Mouse (Mus musculus) frontal cortex, postnatal 10 days (tissue): Measurements from ENCODE around the gene Atf6b.

Experiments used
- DNase-seq, 2 experiments: peaks; one replicate each; pipeline ENCODE4 v3.0.0; 2022; ENCODE audit warnings: low spot score in 2 of 2, mixed read lengths in 1 of 2

Atf6b gene

DNA sequence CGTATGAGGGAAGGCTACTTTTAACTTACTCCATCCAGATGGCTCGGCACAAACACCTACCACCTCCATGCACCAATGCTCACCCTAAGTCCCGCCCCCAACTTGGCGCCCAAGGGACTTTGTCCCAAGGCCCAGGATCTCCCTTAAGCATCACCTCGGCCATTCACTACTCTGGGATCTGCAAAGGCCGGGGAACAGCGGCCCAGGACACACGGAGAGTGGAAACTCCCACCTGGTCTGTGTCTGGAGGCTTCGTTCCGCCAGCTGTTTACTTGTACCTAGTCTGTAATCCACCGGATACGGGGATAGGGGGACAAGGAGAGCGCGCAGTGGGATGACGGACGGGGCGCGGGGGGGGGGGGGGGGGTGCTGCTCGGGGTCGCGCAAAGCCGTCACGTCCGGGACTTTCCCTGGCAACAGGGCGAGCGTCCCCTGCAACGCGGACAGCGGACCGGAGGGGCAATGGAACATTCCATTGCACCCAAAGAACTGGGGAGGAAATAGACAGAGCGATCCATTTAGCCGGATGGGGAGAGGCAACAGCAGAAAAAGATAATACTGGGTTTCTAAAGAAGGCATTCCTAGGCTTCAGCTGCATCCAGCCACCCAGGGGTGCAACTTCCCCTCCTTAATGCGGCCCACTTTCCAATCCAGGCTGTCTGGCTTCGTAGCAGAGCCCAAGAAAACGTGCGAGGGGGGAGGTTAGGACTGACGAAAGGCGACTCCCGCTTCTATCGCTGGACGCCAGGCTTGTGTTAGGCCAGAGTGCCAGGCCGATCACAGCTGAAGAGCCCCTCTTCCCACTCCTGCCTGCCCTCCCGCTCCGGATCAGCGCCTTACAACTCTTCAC lies 19.6 kb upstream of the Atf6b start:
- peak; percentile 86 to 88 for DNase-seq

DNA sequence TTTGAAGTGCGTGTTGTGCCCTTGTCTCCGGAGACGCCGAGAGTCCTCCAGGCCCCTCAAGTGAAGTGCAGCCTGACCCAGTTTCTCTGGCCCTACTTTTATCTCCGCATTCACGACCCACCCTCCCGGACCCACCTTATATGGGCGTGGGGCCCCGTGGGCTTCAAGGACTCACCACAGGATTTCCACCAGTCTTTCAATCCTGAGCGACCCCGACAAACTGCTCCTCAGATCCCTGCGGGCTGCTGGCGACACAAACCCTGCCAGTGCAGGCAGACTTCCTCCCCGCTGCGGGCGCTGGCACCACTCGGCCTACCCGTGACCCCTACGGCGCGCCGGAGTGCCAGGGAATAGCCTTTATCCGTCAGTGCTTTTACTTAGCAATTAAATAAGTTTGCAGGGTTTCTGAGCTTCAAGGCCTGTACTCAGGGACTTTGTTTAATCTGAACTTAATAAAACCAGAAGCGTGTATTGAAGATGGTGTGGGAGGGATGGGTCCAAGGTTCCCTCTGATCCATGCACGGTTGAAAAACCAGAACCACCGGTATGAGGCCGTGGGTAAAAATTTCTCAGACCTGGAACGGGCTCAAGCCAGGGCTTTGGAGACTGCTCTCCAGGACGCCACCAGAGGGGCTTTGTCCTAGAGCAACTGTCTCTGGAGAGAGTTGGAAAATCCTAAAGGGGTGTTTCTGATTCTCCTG lies 18.9 kb upstream of the Atf6b start, which contains the start of gene Ppt2:
Gene Ppt2 (minus strand): TSS at position 568 of the 701 bp plus-strand sequence.
- peak in 1 of 2 experiments; percentile 50 for DNase-seq

DNA sequence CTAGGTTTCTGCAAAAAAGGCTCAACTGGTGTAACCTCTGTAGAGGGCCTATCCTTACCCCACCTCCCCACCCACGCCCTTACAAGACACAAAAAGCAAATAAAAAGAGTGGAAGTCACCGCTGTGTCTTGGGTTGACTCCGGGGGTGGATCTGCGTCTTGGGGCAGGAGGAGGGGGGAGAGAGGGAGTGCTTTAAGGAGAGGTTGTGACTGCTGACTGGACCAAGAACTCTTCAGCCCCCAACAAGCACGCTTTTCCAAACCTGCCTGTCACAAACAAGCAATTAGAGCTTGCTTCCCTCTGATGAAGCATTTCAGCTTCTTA lies 18.3 kb upstream of the Atf6b start:
- DNase-seq = no peak

DNA sequence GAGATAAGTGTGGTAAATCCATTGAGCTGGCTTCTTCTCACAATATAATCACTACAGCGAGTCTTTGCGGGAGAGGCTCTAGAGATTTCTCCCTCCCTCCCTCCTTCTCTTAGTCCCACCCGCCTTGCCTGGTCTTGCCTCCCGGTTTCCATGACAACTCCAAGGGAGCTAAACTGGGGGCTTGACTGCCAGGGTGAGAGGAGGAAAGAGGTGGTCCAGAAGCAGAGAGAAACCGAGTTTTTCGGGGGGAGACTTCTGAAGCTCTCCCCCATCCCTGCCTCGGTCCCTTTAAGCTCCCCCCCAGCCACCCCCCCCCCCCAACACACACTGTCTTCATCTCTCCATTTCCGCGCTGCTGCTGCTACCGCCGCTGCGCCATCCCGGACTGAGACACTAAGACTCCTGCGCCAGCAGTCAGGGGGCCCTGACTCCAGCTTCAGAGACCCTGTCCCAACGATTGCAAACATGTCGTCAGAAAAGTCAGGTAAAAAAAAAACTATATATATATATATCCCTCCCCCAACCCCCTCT lies 17.7 kb upstream of the Atf6b start, which contains the start of gene Prrt1:
Gene Prrt1 (plus strand): TSS at position 313 of the 531 bp plus-strand sequence.
- DNase-seq = peak in 1 of 2 experiments; percentile 61

DNA sequence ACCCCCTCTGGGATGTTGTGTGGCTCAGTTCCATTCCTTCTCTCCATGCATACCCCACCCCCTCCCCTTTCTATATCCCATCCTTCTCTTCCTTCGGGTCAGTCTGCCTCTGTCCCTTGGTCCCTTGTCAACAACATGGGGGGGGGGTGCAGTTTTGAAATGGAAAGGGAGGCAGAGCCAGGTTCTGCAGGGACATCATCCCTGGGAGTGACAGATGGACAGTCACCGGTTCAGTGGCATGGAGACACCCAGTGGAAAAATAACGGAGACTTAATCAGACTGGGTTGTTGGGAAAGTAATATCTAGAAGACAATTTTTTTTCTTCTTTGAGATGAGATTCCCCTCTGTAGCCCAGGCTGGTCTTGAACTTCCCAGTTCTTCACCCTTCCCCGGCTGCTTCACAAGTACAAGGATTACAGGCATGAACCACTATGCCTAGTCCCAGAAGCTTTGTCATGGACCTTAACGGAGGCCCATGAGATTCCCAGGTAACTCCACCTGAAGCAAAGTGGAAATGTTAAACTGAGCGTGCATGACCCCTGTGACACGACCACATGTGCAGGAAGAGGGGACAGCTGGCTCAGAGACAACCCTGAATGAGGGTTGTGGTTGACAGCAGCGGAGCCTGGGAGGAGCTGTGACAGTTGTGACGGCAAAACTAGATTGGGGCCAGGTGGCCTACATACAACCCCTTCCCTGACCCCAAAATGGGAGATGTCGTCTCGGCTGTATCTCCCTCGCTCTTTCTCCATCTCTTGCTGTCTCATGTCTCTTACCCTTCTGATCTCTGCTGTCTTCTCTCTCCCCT lies 16.9 kb upstream of the Atf6b start:
- DNase-seq = no peak

DNA sequence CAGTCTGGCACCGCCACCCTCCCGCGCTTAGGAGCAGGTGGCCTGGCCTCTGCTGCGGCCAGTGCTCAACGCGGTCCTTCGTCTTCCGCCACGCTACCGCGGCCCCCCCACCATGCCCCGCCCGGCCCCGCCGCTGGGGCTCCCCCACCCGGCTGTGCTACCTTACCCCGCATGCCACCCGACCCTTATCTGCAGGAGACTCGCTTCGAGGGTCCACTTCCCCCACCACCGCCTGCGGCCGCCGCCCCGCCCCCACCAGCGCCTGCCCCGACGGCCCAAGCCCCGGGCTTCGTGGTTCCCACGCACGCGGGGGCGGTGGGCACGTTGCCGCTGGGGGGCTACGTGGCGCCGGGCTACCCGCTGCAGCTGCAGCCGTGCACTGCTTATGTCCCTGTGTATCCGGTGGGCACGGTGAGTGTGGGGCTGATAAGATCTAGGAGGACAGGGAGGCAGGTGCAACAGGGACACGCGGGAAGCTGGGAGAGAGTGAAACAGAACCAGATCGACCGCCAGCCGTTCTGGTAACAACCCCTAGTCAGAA lies 16.1 kb upstream of the Atf6b start:
- peak in 1 of 2 experiments; percentile 41 for DNase-seq

DNA sequence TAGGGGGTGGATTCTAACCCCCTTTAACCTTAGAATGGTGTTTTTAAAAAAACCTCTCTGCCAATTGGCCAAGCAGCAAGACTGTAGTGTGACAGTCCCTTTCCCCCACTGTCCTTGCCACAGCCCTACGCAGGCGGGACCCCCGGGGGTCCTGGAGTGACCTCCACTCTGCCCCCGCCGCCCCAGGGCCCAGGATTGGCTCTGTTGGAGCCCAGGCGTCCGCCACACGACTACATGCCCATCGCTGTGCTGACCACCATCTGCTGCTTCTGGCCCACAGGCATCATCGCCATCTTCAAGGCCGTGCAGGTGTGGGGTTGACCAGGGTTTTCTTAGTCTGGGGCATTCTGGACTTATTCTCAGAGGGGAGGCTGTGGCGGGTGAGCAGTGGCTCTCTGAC lies 15.3 kb upstream of the Atf6b start:
- DNase-seq = peak in 1 of 2 experiments; percentile 30

DNA sequence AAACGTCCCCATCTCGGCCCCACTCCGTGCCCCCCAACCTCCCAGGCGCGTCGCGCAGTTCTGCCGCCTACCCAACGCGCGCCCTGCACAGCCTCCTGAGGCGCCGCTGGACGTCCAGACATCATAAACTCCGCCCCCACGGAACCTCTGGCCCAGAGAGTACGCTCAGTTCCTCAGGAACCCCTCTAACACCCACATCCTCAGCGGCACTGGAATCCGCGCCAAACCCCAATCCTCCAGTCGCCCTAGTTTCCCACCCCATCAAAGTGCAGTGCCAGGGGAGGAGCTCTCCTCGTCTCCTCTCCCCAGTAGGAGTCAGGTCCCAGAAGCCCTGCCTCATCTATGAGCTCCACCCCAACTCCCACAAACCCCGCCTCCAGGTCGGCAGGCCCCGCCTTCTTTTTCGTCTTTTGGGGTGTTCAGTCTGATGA lies 14.7 kb upstream of the Atf6b start:
- DNase-seq = peak; percentile 79 to 85

DNA sequence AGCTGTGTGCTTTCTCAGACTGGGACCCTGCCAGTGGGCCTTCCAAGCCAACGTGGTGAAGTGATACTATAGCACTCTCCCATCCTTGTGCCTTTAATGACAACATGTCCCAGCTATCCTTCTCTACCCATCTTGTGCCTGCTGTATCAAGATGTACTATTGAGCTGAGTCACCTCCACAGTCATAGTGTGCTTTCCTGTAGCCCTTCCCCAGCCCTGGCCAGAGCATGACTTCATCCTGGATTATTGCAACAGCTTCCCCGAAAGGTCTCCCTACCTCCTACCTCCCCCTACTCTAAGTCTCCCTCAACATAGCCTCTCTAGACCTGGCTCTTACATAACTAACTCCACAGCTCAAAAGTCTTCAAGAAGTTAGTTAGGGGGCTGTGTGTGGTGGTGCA lies 11.3 kb upstream of the Atf6b start:
- no peak for DNase-seq

DNA sequence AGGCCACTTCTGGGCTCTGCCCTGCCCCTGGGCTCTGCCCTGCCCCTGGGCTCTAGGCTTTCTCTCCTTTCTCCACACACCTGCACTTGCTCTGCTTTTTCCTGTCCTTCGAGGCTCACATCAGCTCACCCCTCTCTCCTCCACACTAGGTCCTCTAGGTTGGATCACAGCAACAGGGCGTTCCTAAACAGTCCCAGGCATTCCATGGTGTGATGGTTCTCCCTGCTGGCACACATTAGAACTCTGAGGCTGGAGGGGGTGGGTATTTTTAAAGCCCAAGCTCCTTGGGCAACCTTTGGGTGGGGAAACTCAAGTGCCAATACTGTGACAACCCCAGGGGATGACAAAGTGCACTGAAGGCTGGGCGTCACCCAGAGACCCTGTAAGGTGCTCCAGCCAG lies 9.5 kb upstream of the Atf6b start:
- DNase-seq = no peak

DNA sequence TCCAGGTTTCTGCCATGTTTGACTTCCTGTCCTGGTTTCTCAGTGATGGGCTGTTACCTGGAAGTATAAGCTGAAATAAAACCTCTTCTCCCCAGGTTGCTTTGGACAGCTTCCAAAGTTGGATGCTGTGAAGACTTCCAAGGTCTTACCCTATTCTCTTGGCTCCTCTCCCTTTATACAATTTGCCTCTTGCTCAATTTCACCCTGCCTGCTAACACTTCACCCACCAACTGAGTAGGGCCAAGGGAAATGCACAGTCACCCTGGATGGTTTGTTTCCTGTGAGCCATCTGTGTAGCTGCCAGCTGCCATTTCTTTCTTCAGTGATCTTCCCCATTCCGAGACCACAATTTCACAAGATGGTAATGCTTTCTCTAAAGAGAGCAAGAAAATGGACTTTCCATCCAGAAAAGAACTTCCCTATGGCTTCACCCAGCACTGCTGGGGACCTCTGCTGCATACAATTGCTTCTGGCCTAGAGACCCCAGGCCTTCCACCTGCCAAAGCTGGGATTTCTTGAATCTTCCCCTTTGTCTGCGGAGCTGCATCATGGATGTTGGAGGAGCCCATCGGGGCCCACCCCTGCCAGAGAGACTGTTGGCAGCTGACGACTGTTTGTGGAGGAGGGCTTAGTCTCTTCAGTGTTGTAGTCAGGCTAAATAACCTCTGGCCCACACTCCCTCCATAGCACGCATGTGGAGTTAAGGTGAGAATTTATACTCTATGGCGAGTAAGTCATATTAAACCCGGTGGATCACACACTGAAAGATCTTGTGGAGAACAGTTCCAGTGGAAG lies 7.3 kb upstream of the Atf6b start:
- no peak for DNase-seq

DNA sequence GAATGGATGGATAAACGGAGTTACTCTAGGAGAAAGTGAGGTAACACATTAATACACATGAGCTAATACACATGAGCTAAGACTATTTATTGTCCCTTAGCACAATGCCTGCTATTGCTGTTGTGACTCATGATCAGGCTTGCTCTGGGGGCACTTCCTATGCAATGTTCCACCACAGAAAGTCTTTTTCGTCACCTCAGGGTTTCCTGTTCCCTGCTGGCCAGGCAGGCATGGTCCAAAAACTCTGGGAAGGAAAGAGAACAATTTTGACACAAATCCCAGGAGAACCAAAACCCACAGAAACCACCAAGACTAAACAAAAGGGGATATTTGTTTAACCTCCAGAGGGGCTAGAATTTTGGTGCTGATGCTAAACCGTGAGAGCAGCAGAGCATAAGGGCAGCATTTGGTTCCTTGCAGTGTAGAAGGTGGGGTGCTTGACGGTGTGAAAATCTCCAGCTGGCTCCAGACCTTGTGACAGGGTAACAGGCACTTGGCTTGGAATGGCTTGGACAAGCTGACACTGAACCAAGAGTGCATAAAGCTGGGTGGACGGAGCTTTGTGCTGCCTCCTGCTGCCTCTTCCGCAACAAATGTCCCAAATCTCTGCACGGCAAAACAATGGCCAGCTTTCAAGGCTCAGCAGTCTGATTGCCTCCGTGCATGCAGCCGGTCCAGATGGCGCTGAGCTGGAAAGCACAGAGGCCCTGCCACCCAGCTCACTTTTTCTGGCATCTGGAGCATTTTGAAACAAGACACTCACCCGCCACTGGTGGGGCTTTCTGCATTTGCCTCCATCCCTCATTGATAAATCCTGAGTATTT lies 6.0 kb upstream of the Atf6b start:
- DNase-seq = no peak

DNA sequence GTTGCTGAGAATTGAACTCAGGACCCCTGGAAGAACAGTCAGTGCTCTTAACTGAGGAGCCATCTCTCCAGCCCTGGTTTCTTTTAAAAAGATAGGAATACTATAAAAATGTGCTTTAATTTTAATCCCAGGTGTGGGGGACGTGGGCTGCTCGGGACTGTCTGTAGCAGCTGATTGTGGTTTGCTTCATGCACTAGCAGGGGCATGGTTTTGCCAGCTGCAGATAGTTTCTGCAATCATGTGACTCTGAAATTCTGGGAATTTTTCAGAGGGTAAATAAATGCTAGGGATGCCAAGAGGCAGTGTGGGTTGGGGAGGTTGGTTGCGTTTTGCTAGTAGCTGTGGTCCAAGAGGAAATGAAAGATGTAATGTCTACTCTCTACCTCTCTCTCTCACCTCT lies 5.0 kb upstream of the Atf6b start:
- no peak for DNase-seq

DNA sequence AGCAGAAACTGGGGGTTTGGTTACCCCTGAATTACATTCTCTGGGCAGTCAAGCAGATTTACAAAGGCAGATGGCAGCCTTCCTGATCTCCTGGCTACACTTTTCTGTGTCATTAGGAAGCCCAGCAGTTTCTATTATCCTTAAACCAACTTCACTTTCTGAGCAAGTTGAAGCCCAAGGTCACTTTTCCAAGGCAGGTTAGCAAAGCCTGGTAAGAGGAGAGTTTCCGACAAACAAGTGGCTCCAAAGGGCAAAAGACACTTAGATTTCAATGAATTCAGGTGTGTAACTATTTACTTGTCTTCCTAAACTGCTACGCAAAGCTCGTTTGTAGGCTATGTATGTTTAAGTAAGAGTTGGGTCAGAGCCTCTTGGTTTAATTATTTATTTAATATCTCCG lies 3.6 kb upstream of the Atf6b start:
- no peak for DNase-seq

DNA sequence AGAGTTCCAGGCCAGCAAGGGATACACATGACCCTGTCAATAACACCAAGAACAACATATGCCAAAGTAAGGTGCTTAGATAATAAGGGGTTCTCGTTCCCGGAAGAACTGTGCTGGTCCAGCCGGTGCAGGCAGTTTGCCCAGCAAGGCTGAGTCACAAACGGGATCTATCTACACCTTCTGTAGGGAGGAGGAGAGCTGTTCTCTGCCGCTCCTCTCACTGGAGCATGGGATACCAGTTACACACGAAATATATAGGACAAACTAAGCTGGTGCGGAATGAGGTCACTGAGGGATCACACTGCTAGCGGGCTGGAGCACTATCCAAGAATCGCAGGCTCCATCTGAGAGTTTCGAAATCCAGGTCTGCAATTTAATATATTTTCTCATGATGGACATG lies 3.0 kb upstream of the Atf6b start:
- no peak for DNase-seq

DNA sequence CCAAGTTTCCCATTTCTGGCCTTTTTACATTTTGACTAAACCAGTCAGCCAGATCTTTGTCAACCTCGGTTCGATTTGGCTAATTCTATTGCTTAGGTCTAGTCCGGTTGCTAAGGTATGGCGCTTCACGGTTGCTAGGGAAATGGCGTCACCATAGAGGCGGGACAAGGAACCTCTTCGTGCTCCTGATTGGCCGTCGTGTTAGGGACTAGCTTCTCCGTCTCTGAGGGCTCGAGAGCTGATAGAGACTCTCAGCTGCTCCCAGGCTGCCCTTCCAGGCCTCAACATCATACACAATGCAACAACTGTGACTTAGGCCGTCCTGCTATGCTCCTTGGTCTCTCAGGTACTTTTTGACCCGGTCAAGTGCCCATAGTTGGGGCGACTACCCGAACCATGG lies 2.3 kb upstream of the Atf6b start, which contains the start of gene Fkbpl:
Gene Fkbpl (plus strand): TSS at position 157 of the 400 bp plus-strand sequence.
- DNase-seq = peak; percentile 94 to 95

DNA sequence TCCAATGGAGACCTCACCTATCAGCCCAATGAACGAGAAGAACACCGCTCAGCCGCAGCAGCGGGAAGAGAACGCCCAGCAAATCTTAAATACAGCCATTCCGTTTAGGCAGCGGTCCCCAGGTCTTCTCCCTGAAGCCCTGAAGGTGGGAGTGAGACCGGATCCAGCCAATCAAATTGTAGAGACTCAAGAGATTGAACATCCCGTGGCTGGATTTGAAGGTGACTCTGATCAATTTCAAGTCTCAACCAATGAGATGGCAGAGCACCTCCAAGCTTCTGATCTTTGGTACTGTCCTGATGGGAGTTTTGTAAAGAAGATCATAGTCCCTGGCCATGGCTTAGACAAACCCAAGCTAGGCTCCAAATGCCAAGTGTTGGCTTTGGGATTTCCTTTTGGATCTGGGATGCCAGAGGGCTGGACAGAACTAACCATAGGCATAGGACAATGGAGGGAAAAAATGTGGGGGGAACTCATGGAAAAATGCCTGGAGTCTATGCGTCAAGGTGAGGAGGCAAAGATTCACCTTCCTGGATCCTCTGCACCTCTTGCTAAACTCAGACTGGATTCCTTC lies 1.6 kb upstream of the Atf6b start:
- DNase-seq = no peak

DNA sequence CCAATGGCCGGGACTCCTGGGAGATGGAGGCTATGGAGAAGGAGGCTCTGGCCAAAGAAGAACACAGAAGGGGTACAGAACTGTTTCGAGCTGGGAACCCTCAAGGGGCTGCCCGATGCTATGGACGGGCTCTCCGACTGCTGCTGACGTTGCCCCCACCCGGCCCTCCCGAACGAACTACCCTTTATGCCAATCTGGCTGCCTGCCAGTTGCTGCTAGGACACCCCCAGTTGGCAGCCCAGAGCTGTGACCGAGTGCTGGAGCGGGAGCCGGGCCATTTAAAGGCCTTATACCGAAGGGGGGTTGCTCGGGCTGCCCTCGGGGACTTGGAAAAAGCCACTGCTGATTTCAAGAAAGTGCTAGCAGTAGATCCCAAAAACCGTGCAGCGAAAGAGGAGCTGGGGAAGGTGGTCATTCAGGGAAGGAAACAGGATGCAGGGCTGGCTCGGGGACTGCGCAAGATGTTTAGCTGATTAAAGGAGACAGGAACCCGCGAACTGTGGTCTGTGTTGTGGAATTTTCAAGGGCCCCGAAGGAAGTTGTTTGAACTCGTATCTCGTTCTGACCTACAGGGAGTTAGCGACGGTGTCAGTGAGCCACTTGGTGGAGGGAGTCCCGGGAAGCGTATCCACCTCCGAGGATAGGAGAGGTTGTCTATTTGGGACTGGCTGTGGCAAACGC lies 975 bp upstream of the Atf6b start:
- peak in 1 of 2 experiments; percentile 22 for DNase-seq
